In genomic region chr1:190729516-190730088, GRCm38 (mm10) we compare ENCODE assay signal across 16 mouse cellular contexts.
A peak's percentile ranks its signal among the peaks of the same experiment; 100 is the strongest.
DNase-seq lines count a peak whose midpoint lies in the region; ATAC-seq and TF ChIP-seq lines count a peak whose summit lies in the region.
"Had no signal": no experiment of that assay in that cellular context is flagged by ENCODE, and none has a peak within 500 bp of the region (broad histone marks: within the 10 kb centered on the region; RNA-seq: fewer than 3 reads in every experiment).

No protein-coding gene starts in this region.

- no peaks in the 10 kb centered on the region for H3K9me3 ChIP-seq in hindbrain, embryonic 12.5 days (replicated peaks)
- no peaks in the 10 kb centered on the region for H3K9me3 ChIP-seq in midbrain, embryonic 15.5 days
- H3K9me3 ChIP-seq in heart, embryonic 11.5 days (replicated peaks; ENCODE audit: control insufficient read depth, low read length), result no peaks in the 10 kb centered on the region
- no peaks in the 10 kb centered on the region for H3K9me3 ChIP-seq in intestine, embryonic 15.5 days
- H3K9me3 ChIP-seq: heart, embryonic 10.5 days; stomach, embryonic 15.5 days had no signal

- H3K4me3 ChIP-seq in hindbrain, embryonic 12.5 days, result no peak overlapping the region
- no peak overlapping the region for H3K4me3 ChIP-seq in midbrain, embryonic 15.5 days
- H3K4me3 ChIP-seq in heart, embryonic 11.5 days (ENCODE audit: low read depth, low read length), result no peak overlapping the region
- no peak overlapping the region for H3K4me3 ChIP-seq in intestine, embryonic 15.5 days (replicated peaks)
- H3K4me3 ChIP-seq: gastrocnemius, adult 2 months; heart, embryonic 10.5 days; stomach, embryonic 15.5 days had no signal

- intact Hi-C loops in heart, postnatal 25 days (cut with DNase I), result no loop called here

- peak; percentile 55 for ATAC-seq in hindbrain, embryonic 12.5 days (ENCODE audit: low FRiP score)
- ATAC-seq in midbrain, embryonic 15.5 days (replicated peaks), result peak; percentile 48; the same call in 1 of the 2 replicates
- no peak for ATAC-seq in heart, embryonic 11.5 days (replicated peaks; ENCODE audit: insufficient number of reproducible peaks, low FRiP score, low TSS enrichment)
- no peak for ATAC-seq in intestine, embryonic 15.5 days

- H3K27ac ChIP-seq in hindbrain, embryonic 12.5 days, result peak overlapping the region; percentile 78
- peak overlapping the region; percentile 61 for H3K27ac ChIP-seq in midbrain, embryonic 15.5 days
- H3K27ac ChIP-seq in heart, embryonic 11.5 days (ENCODE audit: low read depth, low read length), result no peak overlapping the region
- H3K27ac ChIP-seq in intestine, embryonic 15.5 days, result no peak overlapping the region
- H3K27ac ChIP-seq: gastrocnemius, adult 2 months; heart, embryonic 10.5 days; liver, embryonic 14.5 days; stomach, embryonic 15.5 days had no signal

- no peak overlapping the region for H3K4me2 ChIP-seq in hindbrain, embryonic 12.5 days (replicated peaks)
- H3K4me2 ChIP-seq in midbrain, embryonic 15.5 days, result no peak overlapping the region
- no peak overlapping the region for H3K4me2 ChIP-seq in heart, embryonic 11.5 days
- no peak overlapping the region for H3K4me2 ChIP-seq in intestine, embryonic 15.5 days (replicated peaks)
- H3K4me2 ChIP-seq: stomach, embryonic 15.5 days had no signal

- no peak overlapping the region for H3K9ac ChIP-seq in hindbrain, embryonic 12.5 days
- no peak overlapping the region for H3K9ac ChIP-seq in midbrain, embryonic 15.5 days
- no peak overlapping the region for H3K9ac ChIP-seq in heart, embryonic 11.5 days (ENCODE audit: low read depth, low read length)
- no peak overlapping the region for H3K9ac ChIP-seq in intestine, embryonic 15.5 days
- H3K9ac ChIP-seq: liver, embryonic 14.5 days; stomach, embryonic 15.5 days had no signal

- 44% methylated on average over 7 of the region's 7 CpGs for WGBS in hindbrain, embryonic 12.5 days
- WGBS in midbrain, embryonic 15.5 days, result 35% methylated on average over 7 of the region's 7 CpGs
- WGBS in heart, embryonic 11.5 days (ENCODE audit: insufficient replicate concordance), result 73% methylated on average over 7 of the region's 7 CpGs
- 87% methylated on average over 7 of the region's 7 CpGs for WGBS in intestine, embryonic 15.5 days

- no peak for TF ChIP-seq POLR2A in brain, embryonic 14.5 days (IDR thresholded peaks at IDR 0.05; ENCODE audit: borderline replicate concordance, extremely low read depth, insufficient read depth, insufficient read length, poor library complexity, severe bottlenecking)

- TF ChIP-seq CTCF in brain, embryonic 14.5 days (IDR thresholded peaks at IDR 0.05; ENCODE audit: borderline replicate concordance, extremely low read depth, insufficient read depth, insufficient read length), result no peak

- H3K36me3 ChIP-seq in hindbrain, embryonic 12.5 days, result no peaks in the 10 kb centered on the region
- H3K36me3 ChIP-seq in midbrain, embryonic 15.5 days (replicated peaks), result no peaks in the 10 kb centered on the region
- no peaks in the 10 kb centered on the region for H3K36me3 ChIP-seq in heart, embryonic 11.5 days (ENCODE audit: control insufficient read depth, insufficient read depth, low read length)
- no peaks in the 10 kb centered on the region for H3K36me3 ChIP-seq in intestine, embryonic 15.5 days
- H3K36me3 ChIP-seq: heart, embryonic 10.5 days; stomach, embryonic 15.5 days had no signal

- H3K27me3 ChIP-seq in hindbrain, embryonic 12.5 days, result no peaks in the 10 kb centered on the region
- no peaks in the 10 kb centered on the region for H3K27me3 ChIP-seq in midbrain, embryonic 15.5 days (replicated peaks)
- H3K27me3 ChIP-seq in heart, embryonic 11.5 days (ENCODE audit: control insufficient read depth, insufficient read depth, low read length), result no peaks in the 10 kb centered on the region
- no peaks in the 10 kb centered on the region for H3K27me3 ChIP-seq in intestine, embryonic 15.5 days (replicated peaks)
- H3K27me3 ChIP-seq: CH12.LX; stomach, embryonic 15.5 days had no signal

- peaks cover 42% of the 10 kb centered on the region for H3K4me1 ChIP-seq in hindbrain, embryonic 12.5 days
- peaks cover 23% of the 10 kb centered on the region for H3K4me1 ChIP-seq in midbrain, embryonic 15.5 days
- no peaks in the 10 kb centered on the region for H3K4me1 ChIP-seq in heart, embryonic 11.5 days (ENCODE audit: control insufficient read depth, insufficient read depth, low read length)
- H3K4me1 ChIP-seq in intestine, embryonic 15.5 days (replicated peaks), result 0 out of 2 replicates have a peak, but pooled peaks cover 2% of the 10 kb centered on the region
- H3K4me1 ChIP-seq: stomach, embryonic 15.5 days had no signal

- DNase-seq in brain, adult 2 months (ENCODE audit: low read depth, low spot score), result peak; percentile 11
- DNase-seq in brain, embryonic 14.5 days (ENCODE audit: low read depth), result peak; percentile 93
- DNase-seq in heart, postnatal 25 days (ENCODE audit: low spot score), result no peak
- DNase-seq: cerebellum, postnatal 14 days; gastrocnemius, adult 2 months; kidney, postnatal 36 days; left cerebral cortex, postnatal 4 days; lung, postnatal 14 days had no signal

Comparison
In these comparisons a context has a peak if more than half of its experiments do, and no peak if none do; other contexts are left out.
1. ATAC-seq: peak in hindbrain, embryonic 12.5 days (single experiment) and midbrain, embryonic 15.5 days (single experiment); none in heart, embryonic 11.5 days (single experiment) and intestine, embryonic 15.5 days (single experiment).
2. H3K27ac ChIP-seq: peak in hindbrain, embryonic 12.5 days (single experiment) and midbrain, embryonic 15.5 days (single experiment); none in heart, embryonic 11.5 days (single experiment) and intestine, embryonic 15.5 days (single experiment).